20 mouse cellular contexts compared by ENCODE assay signal in the genomic region with DNA sequence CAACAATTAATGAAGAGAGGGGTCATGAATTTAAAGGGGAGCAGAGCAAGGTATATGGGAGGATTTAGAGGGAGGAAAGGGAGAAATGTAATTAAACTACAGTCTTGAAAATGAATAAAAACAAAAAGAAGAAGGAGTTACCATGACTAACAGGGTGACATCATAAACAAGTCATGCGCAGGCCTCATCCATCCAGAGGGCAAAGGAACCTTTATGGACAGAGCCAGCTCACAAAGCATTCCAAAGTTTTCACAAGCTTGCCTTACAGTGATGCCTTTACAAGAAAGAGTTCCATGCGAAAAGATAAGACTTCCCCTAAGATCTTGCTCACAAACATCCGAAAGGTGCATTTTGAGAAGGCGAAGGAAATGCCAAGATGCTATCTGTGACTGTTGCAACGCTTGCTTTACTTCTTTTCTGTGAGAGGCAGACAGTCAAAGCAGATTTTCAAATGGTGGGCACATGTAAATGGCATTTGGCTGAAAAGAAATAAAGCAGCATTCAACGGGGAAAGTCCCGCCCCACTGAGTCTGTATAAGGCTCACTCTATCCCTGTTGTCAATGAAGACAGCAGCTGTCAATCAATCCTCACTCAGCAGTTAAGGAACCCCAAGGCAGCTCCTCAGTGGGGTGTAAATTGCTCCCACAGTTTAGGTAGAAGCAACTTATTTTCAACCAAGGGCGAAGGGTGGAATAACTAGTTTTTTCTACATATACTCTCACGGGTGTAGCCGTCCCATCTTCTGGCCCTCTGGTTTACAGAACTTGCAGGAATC.
DNase-seq lines count a peak whose midpoint lies in the region; ATAC-seq and TF ChIP-seq lines count a peak whose summit lies in the region.
"Had no signal": no experiment of that assay in that cellular context is flagged by ENCODE, and none has a peak within 500 bp of the region (broad histone marks: within the 10 kb centered on the region; RNA-seq: fewer than 3 reads in every experiment).

No protein-coding gene starts in this region.

- TF ChIP-seq POLR2A in thymus, adult 2 months (IDR thresholded peaks at IDR 0.05; ENCODE audit: control insufficient read depth, extremely low read depth, insufficient read depth, low read length, poor library complexity): no peak

- no peaks in the 10 kb centered on the region for H3K9me3 ChIP-seq in heart, embryonic 10.5 days
- no peaks in the 10 kb centered on the region for H3K9me3 ChIP-seq in neural tube, embryonic 12.5 days
- no peaks in the 10 kb centered on the region for H3K9me3 ChIP-seq in neural tube, embryonic 15.5 days (replicated peaks)
- no peaks in the 10 kb centered on the region for H3K9me3 ChIP-seq in forebrain, embryonic 15.5 days
- no peaks in the 10 kb centered on the region for H3K9me3 ChIP-seq in midbrain, embryonic 16.5 days (replicated peaks; ENCODE audit: control insufficient read depth, low read length, poor library complexity, severe bottlenecking)
- H3K9me3 ChIP-seq: heart, embryonic 12.5 days had no signal

- DNase-seq in heart, embryonic 10.5 days (ENCODE audit: low spot score): no peak
- DNase-seq in heart, postnatal 10 days: no peak
- DNase-seq in thymus, postnatal 36 days: no peak
- no peak for DNase-seq in thymus, adult 2 months
- DNase-seq: adrenal gland, postnatal 10 days; cerebellum, adult 8-10 months; cerebellum, postnatal 36 days; embryo, embryonic 11 days; heart, postnatal 14 days; kidney, postnatal 25 days; layer of hippocampus, postnatal 36 days; thymus, postnatal 25 days had no signal

- H3K9ac ChIP-seq in neural tube, embryonic 12.5 days: no peak overlapping the region
- no peak overlapping the region for H3K9ac ChIP-seq in neural tube, embryonic 15.5 days (replicated peaks)
- H3K9ac ChIP-seq in forebrain, embryonic 15.5 days (replicated peaks): no peak overlapping the region
- H3K9ac ChIP-seq in midbrain, embryonic 16.5 days (ENCODE audit: low read depth, low read length): no peak overlapping the region
- H3K9ac ChIP-seq: heart, embryonic 12.5 days had no signal

- 0 out of 2 replicates have a peak overlapping the region, but pooled peaks have one; percentile 2 for H3K27ac ChIP-seq in heart, embryonic 10.5 days
- H3K27ac ChIP-seq in neural tube, embryonic 12.5 days: no peak overlapping the region
- no peak overlapping the region for H3K27ac ChIP-seq in neural tube, embryonic 15.5 days (replicated peaks)
- H3K27ac ChIP-seq in forebrain, embryonic 15.5 days (replicated peaks): no peak overlapping the region
- H3K27ac ChIP-seq in midbrain, embryonic 16.5 days (ENCODE audit: low read length): no peak overlapping the region
- no peak overlapping the region for H3K27ac ChIP-seq in thymus, adult 2 months (ENCODE audit: control insufficient read depth, insufficient read depth, low read length)

- 57% methylated on average over 10 of the region's 10 CpGs for WGBS in heart, embryonic 10.5 days
- 44% methylated on average over 10 of the region's 10 CpGs for WGBS in neural tube, embryonic 12.5 days
- 43% methylated on average over 10 of the region's 10 CpGs for WGBS in neural tube, embryonic 15.5 days
- 16% methylated on average over 10 of the region's 10 CpGs for WGBS in forebrain, embryonic 15.5 days
- 25% methylated on average over 10 of the region's 10 CpGs for whole genome bisulfite sequencing in midbrain, embryonic 16.5 days
- 94% methylated on average over 10 of the region's 10 CpGs for WGBS in thymus, adult 2 months

- intact Hi-C loops in heart, postnatal 10 days (cut with DNase I): no loop called here

- ATAC-seq in neural tube, embryonic 12.5 days (ENCODE audit: low FRiP score, low read depth): 0 out of 2 replicates have a peak, but pooled peaks have one; percentile 58
- no peak for ATAC-seq in neural tube, embryonic 15.5 days (ENCODE audit: low FRiP score)
- 0 out of 2 replicates have a peak, but pooled peaks have one; percentile 60 for ATAC-seq in forebrain, embryonic 15.5 days (replicated peaks)
- ATAC-seq in midbrain, embryonic 16.5 days: peak; percentile 57
- ATAC-seq: activated CD4-positive, CD25-positive, alpha-beta regulatory T cell, adult 4 months; CD4-positive, CD25-positive, alpha-beta regulatory T cell, adult 4 months; intestine, postnatal 0 days had no signal

- no peaks in the 10 kb centered on the region for H3K36me3 ChIP-seq in heart, embryonic 10.5 days
- H3K36me3 ChIP-seq in neural tube, embryonic 12.5 days: no peaks in the 10 kb centered on the region
- H3K36me3 ChIP-seq in neural tube, embryonic 15.5 days: no peaks in the 10 kb centered on the region
- no peaks in the 10 kb centered on the region for H3K36me3 ChIP-seq in forebrain, embryonic 15.5 days
- no peaks in the 10 kb centered on the region for H3K36me3 ChIP-seq in midbrain, embryonic 16.5 days (ENCODE audit: control insufficient read depth, insufficient read depth, low read length)
- H3K36me3 ChIP-seq in thymus, adult 2 months (ENCODE audit: control insufficient read depth, insufficient read depth, low read length): no peaks in the 10 kb centered on the region
- H3K36me3 ChIP-seq: heart, embryonic 12.5 days had no signal

- no peak overlapping the region for H3K4me3 ChIP-seq in heart, embryonic 10.5 days
- H3K4me3 ChIP-seq in neural tube, embryonic 12.5 days: no peak overlapping the region
- no peak overlapping the region for H3K4me3 ChIP-seq in neural tube, embryonic 15.5 days (replicated peaks)
- no peak overlapping the region for H3K4me3 ChIP-seq in forebrain, embryonic 15.5 days
- H3K4me3 ChIP-seq in midbrain, embryonic 16.5 days (ENCODE audit: low read depth, low read length): no peak overlapping the region
- H3K4me3 ChIP-seq in thymus, adult 2 months (ENCODE audit: control insufficient read depth, insufficient read depth, low read length): no peak overlapping the region
- H3K4me3 ChIP-seq: heart, embryonic 12.5 days had no signal

- TF ChIP-seq CTCF in thymus, adult 2 months (IDR thresholded peaks at IDR 0.05; ENCODE audit: borderline replicate concordance, control insufficient read depth, extremely low read depth, insufficient read depth, low read length, poor library complexity): no peak

- no peak overlapping the region for H3K4me2 ChIP-seq in neural tube, embryonic 12.5 days (replicated peaks)
- no peak overlapping the region for H3K4me2 ChIP-seq in neural tube, embryonic 15.5 days
- no peak overlapping the region for H3K4me2 ChIP-seq in forebrain, embryonic 15.5 days (replicated peaks)
- no peak overlapping the region for H3K4me2 ChIP-seq in midbrain, embryonic 16.5 days (ENCODE audit: low read length)
- H3K4me2 ChIP-seq: heart, embryonic 12.5 days had no signal

- H3K27me3 ChIP-seq in heart, embryonic 10.5 days (ENCODE audit: insufficient read depth, poor library complexity, severe bottlenecking): no peaks in the 10 kb centered on the region
- H3K27me3 ChIP-seq in neural tube, embryonic 12.5 days (replicated peaks): no peaks in the 10 kb centered on the region
- no peaks in the 10 kb centered on the region for H3K27me3 ChIP-seq in neural tube, embryonic 15.5 days (replicated peaks)
- H3K27me3 ChIP-seq in forebrain, embryonic 15.5 days: no peaks in the 10 kb centered on the region
- no peaks in the 10 kb centered on the region for H3K27me3 ChIP-seq in midbrain, embryonic 16.5 days (ENCODE audit: control insufficient read depth, insufficient read depth, low read depth, low read length)
- no peaks in the 10 kb centered on the region for H3K27me3 ChIP-seq in thymus, adult 2 months (ENCODE audit: control insufficient read depth, insufficient read depth, low read length)
- H3K27me3 ChIP-seq: heart, embryonic 12.5 days had no signal

- H3K4me1 ChIP-seq in heart, embryonic 10.5 days: peaks cover 41% of the 10 kb centered on the region
- peaks cover 8% of the 10 kb centered on the region; the same call in 1 of the 2 replicates for H3K4me1 ChIP-seq in neural tube, embryonic 12.5 days
- H3K4me1 ChIP-seq in neural tube, embryonic 15.5 days: peaks cover 15% of the 10 kb centered on the region
- H3K4me1 ChIP-seq in forebrain, embryonic 15.5 days: peaks cover 6% of the 10 kb centered on the region; the same call in 1 of the 2 replicates
- H3K4me1 ChIP-seq in midbrain, embryonic 16.5 days (ENCODE audit: control insufficient read depth, insufficient read depth, low read length): peaks cover 6% of the 10 kb centered on the region; the same call in 1 of the 2 replicates
- no peaks in the 10 kb centered on the region for H3K4me1 ChIP-seq in thymus, adult 2 months (replicated peaks; ENCODE audit: control insufficient read depth, insufficient read depth, low read length)
